Mouse (Mus musculus) cortical plate, adult 2 months (tissue): ENCODE results near the gene Nmur1.

Experiments used
- CTCF ChIP-seq: fragments of 200-500 bp; IDR thresholded peaks from 2 replicates; pipeline ENCODE4 v1.5.1; 2011; ENCODE audit warnings: mild to moderate bottlenecking, control low read depth, low read length; ENCODE audit not compliant: insufficient read depth; ENCODE audit errors: extremely low read depth
- POLR2A ChIP-seq: fragments of 200-500 bp; IDR thresholded peaks from 2 replicates; pipeline ENCODE4 v1.6.1; 2011; ENCODE audit warnings: mild to moderate bottlenecking, low read length, control low read depth; ENCODE audit not compliant: insufficient read depth; ENCODE audit errors: extremely low read depth

GRCm38 (mm10) chr1:86348083-86348482 is 77.9 kb downstream of the Nmur1 start:
- no peak for TF ChIP-seq CTCF
- TF ChIP-seq POLR2A, result no peak
